Mouse (Mus musculus): Measurements from ENCODE around the gene Sema3b. TPM values are rescaled to one million over a fixed set of nuclear protein-coding genes. Genes with fewer than 3 reads are reported as not detected.

Sema3b gene
- polyA plus RNA-seq, 1 experiment: 3.9 TPM

DNA sequence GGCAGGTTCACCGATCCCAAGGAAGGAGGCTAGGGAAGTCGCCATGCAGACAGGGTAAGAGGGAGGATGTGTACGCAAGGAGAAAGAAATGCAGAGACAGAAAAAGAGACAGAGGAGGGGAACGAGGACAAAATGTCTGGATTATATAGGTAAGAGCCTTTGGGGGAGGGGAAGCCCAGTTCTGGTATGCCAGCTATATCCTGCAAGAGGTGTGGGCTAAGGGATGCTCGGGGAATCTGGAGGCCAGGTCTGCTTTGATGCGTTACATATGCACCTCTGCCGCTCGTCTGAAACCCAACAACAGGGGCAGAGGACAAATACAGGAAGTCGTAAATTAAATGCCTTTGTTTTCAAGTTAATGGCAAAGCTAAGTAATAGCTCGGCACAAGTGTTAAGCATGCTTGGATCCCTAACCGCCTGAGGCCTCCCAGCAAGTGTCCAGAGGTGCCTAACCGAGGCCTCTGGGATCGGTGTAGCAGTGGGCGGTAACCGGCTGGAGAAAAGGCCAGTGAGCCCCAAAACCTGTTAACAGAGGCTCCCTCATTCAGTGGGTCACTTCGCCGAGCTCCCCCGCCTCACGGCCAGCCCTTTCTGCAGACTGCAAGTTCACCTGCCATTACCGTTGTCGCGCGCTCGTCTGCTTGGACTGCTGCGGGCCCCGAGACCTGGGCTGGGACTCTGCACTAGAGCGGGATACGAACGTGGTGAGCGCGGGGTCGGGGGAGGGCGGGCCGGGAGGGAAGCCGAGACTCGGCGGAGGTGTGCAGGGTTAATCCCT, 55.3 kb downstream of the Sema3b start:
- no peak for TF ChIP-seq CTCF (IDR thresholded peaks at IDR 0.05; ENCODE audit: borderline replicate concordance, insufficient read depth, low read depth, low read length)
- no peak for TF ChIP-seq POLR2A (IDR thresholded peaks at IDR 0.05; ENCODE audit: borderline replicate concordance, insufficient read depth, low read length)
- 0 out of 2 replicates have a peak overlapping the region, but pooled peaks have one; percentile 4 for H3K27ac ChIP-seq (ENCODE audit: insufficient read depth, low read length)
- peak overlapping the region; percentile 62 for H3K4me3 ChIP-seq (replicated peaks; ENCODE audit: insufficient read depth, low read depth, low read length)
- H3K27me3 ChIP-seq (ENCODE audit: control insufficient read depth, insufficient read depth, low read length): no peaks in the 10 kb centered on the region
- WGBS: 14% methylated on average over 37 of the region's 37 CpGs
- peak in 1 of 2 experiments; percentile 62 for DNase-seq
- peaks cover 3% of the 10 kb centered on the region; the same call in 1 of the 2 replicates for H3K4me1 ChIP-seq (ENCODE audit: control insufficient read depth, insufficient read depth, low read length)

GRCm38 (mm10) chr9:107552690-107553393, 56.2 kb downstream of the Sema3b start:
- 89% methylated on average over 5 of the region's 5 CpGs for WGBS
- DNase-seq: no peak
- Histone ChIP-seq H3K4me1 (ENCODE audit: control insufficient read depth, insufficient read depth, low read length) (peaks cover 3% of the 10 kb centered on the region; the same call in 1 of the 2 replicates), H3K27me3 (ENCODE audit: control insufficient read depth, insufficient read depth, low read length) (no peaks in the 10 kb centered on the region), H3K27ac (ENCODE audit: insufficient read depth, low read length) (no peak overlapping the region), H3K4me3 (replicated peaks; ENCODE audit: insufficient read depth, low read depth, low read length) (no peak overlapping the region)
- TF ChIP-seq CTCF (IDR thresholded peaks at IDR 0.05; ENCODE audit: borderline replicate concordance, insufficient read depth, low read depth, low read length): no peak
- TF ChIP-seq POLR2A (IDR thresholded peaks at IDR 0.05; ENCODE audit: borderline replicate concordance, insufficient read depth, low read length): no peak

DNA sequence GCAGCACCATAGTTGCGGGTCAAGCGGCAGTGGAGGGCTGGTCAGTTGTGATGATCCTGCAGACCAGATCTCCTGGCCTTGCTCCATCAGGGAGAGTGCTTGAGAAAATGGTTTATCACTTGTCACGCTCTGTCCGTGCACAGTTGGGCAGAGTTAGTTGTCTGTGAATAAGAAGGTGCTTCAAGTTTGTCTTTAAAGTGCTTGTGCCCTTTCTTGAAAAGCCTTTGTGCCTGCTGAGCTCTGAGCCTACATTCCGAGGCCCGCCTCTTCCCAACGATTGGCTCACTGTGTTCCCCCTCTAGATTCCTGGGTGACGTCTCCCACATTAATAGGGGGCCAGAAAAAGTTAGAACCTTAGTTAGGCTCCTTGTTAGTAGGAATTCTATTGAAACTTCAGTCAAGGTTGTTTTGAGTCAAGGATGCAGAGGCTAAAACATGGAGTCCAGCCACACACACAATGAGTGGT, 57.1 kb downstream of the Sema3b start:
- TF ChIP-seq POLR2A (IDR thresholded peaks at IDR 0.05; ENCODE audit: borderline replicate concordance, insufficient read depth, low read length) (no peak), CTCF (IDR thresholded peaks at IDR 0.05; ENCODE audit: borderline replicate concordance, insufficient read depth, low read depth, low read length) (no peak)
- Histone ChIP-seq H3K27me3 (ENCODE audit: control insufficient read depth, insufficient read depth, low read length) (no peaks in the 10 kb centered on the region), H3K4me1 (ENCODE audit: control insufficient read depth, insufficient read depth, low read length) (peaks cover 3% of the 10 kb centered on the region; the same call in 1 of the 2 replicates), H3K4me3 (replicated peaks; ENCODE audit: insufficient read depth, low read depth, low read length) (no peak overlapping the region), H3K27ac (ENCODE audit: insufficient read depth, low read length) (no peak overlapping the region)
- DNase-seq: no peak
- 66% methylated on average over 8 of the region's 8 CpGs for WGBS

DNA sequence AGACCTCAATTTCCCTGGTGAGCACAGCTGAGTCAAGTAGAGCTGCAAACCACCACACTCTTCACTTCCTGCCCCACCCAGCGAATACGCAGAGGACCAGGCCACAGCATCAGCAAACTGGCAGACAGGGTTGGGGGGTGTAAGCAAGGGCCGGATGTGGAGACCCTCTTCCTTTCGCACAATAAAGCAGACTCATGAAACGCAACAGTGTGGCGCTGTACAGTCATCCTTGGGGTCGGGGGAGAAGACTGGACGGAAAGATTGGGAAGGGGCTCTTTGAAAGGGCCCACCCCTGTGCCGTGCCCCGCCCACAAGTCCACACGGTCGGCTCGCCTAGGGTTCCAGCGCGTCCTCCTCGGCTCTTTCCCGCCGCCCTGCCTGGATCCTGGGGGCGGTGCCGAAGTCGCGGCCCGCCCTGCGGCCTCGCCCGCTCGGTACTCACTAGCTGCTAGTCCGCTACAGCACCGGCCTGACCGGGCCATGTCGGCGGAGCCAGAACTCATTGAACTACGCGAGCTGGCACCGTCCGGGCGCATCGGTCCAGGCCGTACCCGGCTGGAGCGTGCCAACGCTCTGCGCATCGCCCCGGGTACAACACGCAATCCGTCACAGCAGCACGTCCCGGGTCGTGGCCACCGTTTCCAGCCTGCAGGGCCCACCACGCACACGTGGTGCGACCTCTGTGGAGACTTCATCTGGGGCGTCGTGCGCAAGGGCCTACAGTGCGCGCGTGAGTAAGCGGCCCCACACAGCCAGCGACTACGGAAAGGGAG, 57.7 kb downstream of the Sema3b start, which contains the start of gene Rassf1:
Gene Rassf1, plus strand, starts transcription at position 439 of the 773 bp plus-strand sequence.
- Histone ChIP-seq H3K27me3 (ENCODE audit: control insufficient read depth, insufficient read depth, low read length) (no peaks in the 10 kb centered on the region), H3K27ac (ENCODE audit: insufficient read depth, low read length) (no peak within 1 kb of the TSS), H3K4me1 (ENCODE audit: control insufficient read depth, insufficient read depth, low read length) (no peaks in the 10 kb centered on the region), H3K4me3 (replicated peaks; ENCODE audit: insufficient read depth, low read depth, low read length) (peak within 1 kb of the TSS; percentile 0)
- DNase-seq: peak; percentile 44 to 55
- 11% methylated on average over 63 of the region's 63 CpGs for WGBS
- no peak for TF ChIP-seq CTCF (IDR thresholded peaks at IDR 0.05; ENCODE audit: borderline replicate concordance, insufficient read depth, low read depth, low read length)
- TF ChIP-seq POLR2A (IDR thresholded peaks at IDR 0.05; ENCODE audit: borderline replicate concordance, insufficient read depth, low read length): no peak

DNA sequence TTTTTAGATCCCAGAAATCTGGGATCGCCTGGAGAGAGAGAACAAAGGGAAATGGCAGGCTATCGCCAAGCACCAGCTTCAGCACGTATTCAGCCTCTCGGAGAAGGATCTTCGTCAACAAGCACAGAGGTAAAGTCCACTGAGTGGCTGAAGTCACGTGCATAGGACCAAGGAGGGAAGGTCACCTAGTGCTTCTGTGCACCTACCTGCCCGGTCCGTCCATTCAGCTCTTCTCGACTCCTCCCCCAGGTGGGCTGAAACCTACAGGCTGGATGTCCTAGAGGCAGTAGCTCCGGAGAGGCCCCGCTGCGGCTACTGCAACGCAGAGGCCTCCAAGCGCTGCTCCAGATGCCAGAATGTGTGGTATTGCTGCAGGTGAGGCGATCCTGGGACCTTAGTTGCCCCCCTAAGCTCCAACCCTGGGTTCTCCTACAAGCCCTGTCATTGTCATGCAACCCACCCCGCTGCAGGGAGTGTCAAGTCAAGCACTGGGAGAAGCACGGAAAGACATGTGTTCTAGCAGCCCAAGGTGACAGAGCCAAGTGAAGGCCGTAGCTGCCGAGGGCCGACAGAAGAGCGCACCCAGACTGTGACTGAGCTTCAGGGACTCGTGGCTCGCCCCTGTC, 58.4 kb downstream of the Sema3b start:
- no peak for DNase-seq
- Histone ChIP-seq H3K4me1 (ENCODE audit: control insufficient read depth, insufficient read depth, low read length) (no peaks in the 10 kb centered on the region; the same call in 1 of the 2 replicates), H3K27me3 (ENCODE audit: control insufficient read depth, insufficient read depth, low read length) (no peaks in the 10 kb centered on the region), H3K27ac (ENCODE audit: insufficient read depth, low read length) (no peak overlapping the region), H3K4me3 (replicated peaks; ENCODE audit: insufficient read depth, low read depth, low read length) (no peak overlapping the region)
- TF ChIP-seq CTCF (IDR thresholded peaks at IDR 0.05; ENCODE audit: borderline replicate concordance, insufficient read depth, low read depth, low read length): no peak
- no peak for TF ChIP-seq POLR2A (IDR thresholded peaks at IDR 0.05; ENCODE audit: borderline replicate concordance, insufficient read depth, low read length)
- WGBS: 69% methylated on average over 23 of the region's 23 CpGs

GRCm38 (mm10) chr9:107549297-107550074, 59.5 kb downstream of the Sema3b start:
- Histone ChIP-seq H3K4me3 (replicated peaks; ENCODE audit: insufficient read depth, low read depth, low read length) (no peak overlapping the region), H3K27ac (ENCODE audit: insufficient read depth, low read length) (no peak overlapping the region), H3K4me1 (ENCODE audit: control insufficient read depth, insufficient read depth, low read length) (no peaks in the 10 kb centered on the region; the same call in 1 of the 2 replicates), H3K27me3 (ENCODE audit: control insufficient read depth, insufficient read depth, low read length) (no peaks in the 10 kb centered on the region)
- DNase-seq: no peak
- 86% methylated on average over 20 of the region's 20 CpGs for WGBS
- no peak for TF ChIP-seq POLR2A (IDR thresholded peaks at IDR 0.05; ENCODE audit: borderline replicate concordance, insufficient read depth, low read length)
- no peak for TF ChIP-seq CTCF (IDR thresholded peaks at IDR 0.05; ENCODE audit: borderline replicate concordance, insufficient read depth, low read depth, low read length)
